Mouse (Mus musculus) neural tube, embryonic 14.5 days (tissue): ENCODE measurements around the gene 6330403K07Rik. TPM values are rescaled to one million over a fixed set of nuclear protein-coding genes. Genes with fewer than 3 reads are reported as not detected.

ENCODE experiments used
- ATAC-seq: fragments of 200-750 bp; cut with Nextera tagmentation; 2 replicates; pipeline ENCODE4 v1.8.0; 2017; ENCODE audit warnings: low read depth, mild to moderate bottlenecking, moderate TSS enrichment, moderate library complexity
- H3K27ac ChIP-seq: fragments of 300-500 bp; sonication (generic); 2 replicates; pipeline ENCODE4 v1.5.1; 2014; ENCODE audit warnings: low read depth, mild to moderate bottlenecking, control low read depth, low read length, moderate library complexity, mixed read lengths
- H3K27me3 ChIP-seq: fragments of 300-500 bp; sonication (generic); 2 replicates; pipeline ENCODE4 v1.6.1; 2014; ENCODE audit warnings: low read length; ENCODE audit not compliant: control insufficient read depth, insufficient read depth
- H3K36me3 ChIP-seq: fragments of 300-500 bp; sonication (generic); 2 replicates; pipeline ENCODE4 v1.6.1; 2014; ENCODE audit warnings: low read length, mixed read lengths; ENCODE audit not compliant: control insufficient read depth, insufficient read depth
- H3K4me1 ChIP-seq: fragments of 300-500 bp; sonication (generic); 2 replicates; pipeline ENCODE4 v1.6.1; 2014; ENCODE audit warnings: low read length; ENCODE audit not compliant: control insufficient read depth, insufficient read depth
- H3K4me2 ChIP-seq: fragments of 300-500 bp; sonication (generic); 2 replicates; pipeline ENCODE4 v1.6.1; 2014; ENCODE audit warnings: mild to moderate bottlenecking, low read depth, low read length, control low read depth
- H3K4me3 ChIP-seq: fragments of 300-500 bp; sonication (generic); 2 replicates; pipeline ENCODE4 v1.5.1; 2014; ENCODE audit warnings: low read depth, low read length, control low read depth, mixed read lengths
- H3K9ac ChIP-seq: fragments of 300-500 bp; sonication (generic); replicated peaks from 2 replicates; pipeline ENCODE4 v1.6.1; 2014; ENCODE audit warnings: low read depth, mild to moderate bottlenecking, control low read depth, low read length, mixed read lengths
- H3K9me3 ChIP-seq: fragments of 300-500 bp; sonication (generic); 2 replicates; pipeline ENCODE4 v1.6.1; 2016; ENCODE audit warnings: low read length; ENCODE audit not compliant: control insufficient read depth
- WGBS: fragments of 180-500 bp; shearing (Covaris S2); extraction: QIAGEN DNeasy Blood & Tissue Kit; methylation state at CpG from one replicate; pipeline ENCODE4 v1.1.7; 2014; 5-methylcytosine and 5-hydroxymethylcytosine counted together
- polyA plus RNA-seq: library from polyadenylated mRNA; unstranded; fragments of >200 nt; fragmentation: Nextera tagmentation; extraction: Ambion mirVana; gene quantifications from 2 replicates; pipeline ENCODE4 v1.2.1, GENCODE M21; 2014

Gene 6330403K07Rik
- 228 and 293 TPM in 2 replicates for polyA plus RNA-seq

GRCm38 (mm10) chr11:71033163-71033761, at the start of gene 6330403K07Rik:
TSS of gene 6330403K07Rik (minus strand) at chr11:71033513.
- ATAC-seq: peak; percentile 96
- under 1% methylated on average over 30 of the region's 31 CpGs for WGBS

GRCm38 (mm10) chr11:71076342-71076741, 43.0 kb upstream of the 6330403K07Rik start:
- WGBS: 94% methylated on average over 1 of the region's 1 CpGs
- Histone ChIP-seq H3K36me3 (no peaks in the 10 kb centered on the region), H3K27ac (no peak overlapping the region), H3K4me1 (no peaks in the 10 kb centered on the region), H3K4me3 (no peak overlapping the region), H3K27me3 (no peaks in the 10 kb centered on the region), H3K9me3 (no peaks in the 10 kb centered on the region), H3K9ac (no peak overlapping the region), H3K4me2 (no peak overlapping the region)
- no peak for ATAC-seq

More at GRCm38 (mm10) chr11:71033163-71033761, at the start of gene 6330403K07Rik:
- Histone ChIP-seq H3K36me3 (no peaks in the 10 kb centered on the region), H3K27me3 (no peaks in the 10 kb centered on the region), H3K9me3 (no peaks in the 10 kb centered on the region), H3K4me2 (peak within 1 kb of the TSS; percentile 82), H3K9ac (peak within 1 kb of the TSS; percentile 92), H3K27ac (peak within 1 kb of the TSS; percentile 97), H3K4me3 (peak within 1 kb of the TSS; percentile 77), H3K4me1 (peaks cover 16% of the 10 kb centered on the region)

- WGBS: 0% methylated on average over 1 of the region's 1 CpGs
- H3K36me3 ChIP-seq: no peaks in the 10 kb centered on the region
- H3K4me3 ChIP-seq: no peak overlapping the region
- no peak overlapping the region for H3K9ac ChIP-seq
- no peaks in the 10 kb centered on the region for H3K27me3 ChIP-seq
- H3K27ac ChIP-seq: no peak overlapping the region
- no peak for ATAC-seq
- no peaks in the 10 kb centered on the region for H3K9me3 ChIP-seq
- H3K4me1 ChIP-seq: no peaks in the 10 kb centered on the region
- no peak overlapping the region for H3K4me2 ChIP-seq
These were observed 19.2 kb upstream of the 6330403K07Rik start for GRCm38 (mm10) chr11:71052554-71052953.

GRCm38 (mm10) chr11:71039526-71040298, 6.4 kb upstream of the 6330403K07Rik start:
- WGBS: 90% methylated on average over 5 of the region's 5 CpGs
- ATAC-seq: no peak
- no peaks in the 10 kb centered on the region for H3K27me3 ChIP-seq
- no peak overlapping the region for H3K9ac ChIP-seq
- H3K36me3 ChIP-seq: no peaks in the 10 kb centered on the region
- H3K9me3 ChIP-seq: no peaks in the 10 kb centered on the region
- no peak overlapping the region for H3K27ac ChIP-seq
- no peaks in the 10 kb centered on the region for H3K4me1 ChIP-seq
- no peak overlapping the region for H3K4me2 ChIP-seq
- no peak overlapping the region for H3K4me3 ChIP-seq

GRCm38 (mm10) chr11:71032491-71033162, 686 bp downstream of the 6330403K07Rik start:
- H3K4me2 ChIP-seq: peak overlapping the region; percentile 82
- H3K27me3 ChIP-seq: no peaks in the 10 kb centered on the region
- no peaks in the 10 kb centered on the region for H3K36me3 ChIP-seq
- H3K4me1 ChIP-seq: peaks cover 16% of the 10 kb centered on the region
- peak overlapping the region; percentile 77 for H3K4me3 ChIP-seq
- H3K27ac ChIP-seq: peak overlapping the region; percentile 97
- 4% methylated on average over 26 of the region's 26 CpGs for WGBS
- peak; percentile 26 for ATAC-seq
- H3K9ac ChIP-seq: peak overlapping the region; percentile 92
- no peaks in the 10 kb centered on the region for H3K9me3 ChIP-seq

- 60% methylated on average over 7 of the region's 7 CpGs for WGBS
- Histone ChIP-seq H3K9ac (peak overlapping the region; percentile 92), H3K4me2 (peak overlapping the region; percentile 82), H3K27me3 (no peaks in the 10 kb centered on the region), H3K9me3 (no peaks in the 10 kb centered on the region), H3K4me3 (peak overlapping the region; percentile 77), H3K27ac (peak overlapping the region; percentile 97), H3K36me3 (peaks cover 4% of the 10 kb centered on the region; the same call in 1 of the 2 replicates), H3K4me1 (peaks cover 16% of the 10 kb centered on the region)
- ATAC-seq: no peak
These were observed 1.2 kb downstream of the 6330403K07Rik start for GRCm38 (mm10) chr11:71032070-71032469.

- no peak overlapping the region for H3K4me2 ChIP-seq
- H3K36me3 ChIP-seq: peaks cover 26% of the 10 kb centered on the region
- H3K27ac ChIP-seq: no peak overlapping the region
- no peak overlapping the region for H3K4me3 ChIP-seq
- no peak overlapping the region for H3K9ac ChIP-seq
- no peaks in the 10 kb centered on the region for H3K9me3 ChIP-seq
- WGBS: 80% methylated on average over 3 of the region's 3 CpGs
- H3K27me3 ChIP-seq: no peaks in the 10 kb centered on the region
- ATAC-seq: no peak
- H3K4me1 ChIP-seq: peaks cover 16% of the 10 kb centered on the region
These were observed 3.8 kb downstream of the 6330403K07Rik start for GRCm38 (mm10) chr11:71029403-71030118.

GRCm38 (mm10) chr11:71028280-71028679, 5.0 kb downstream of the 6330403K07Rik start:
- 78% methylated on average over 3 of the region's 3 CpGs for WGBS
- ATAC-seq: no peak
- Histone ChIP-seq H3K4me2 (no peak overlapping the region), H3K9ac (no peak overlapping the region), H3K4me1 (peaks cover 16% of the 10 kb centered on the region), H3K27ac (no peak overlapping the region), H3K9me3 (no peaks in the 10 kb centered on the region), H3K27me3 (no peaks in the 10 kb centered on the region), H3K36me3 (peaks cover 26% of the 10 kb centered on the region), H3K4me3 (no peak overlapping the region)
